Mouse (Mus musculus) large intestine, adult 2 months (tissue): Measurements from ENCODE around the gene Ube2cbp. TPM values are rescaled to one million over a fixed set of nuclear protein-coding genes. Genes with fewer than 3 reads are reported as not detected.

Source experiments
- polyA plus RNA-seq: library from polyadenylated mRNA; depleted of rRNA; stranded (reverse); fragments of >200 nt; gene quantifications from 2 replicates; pipeline ENCODE4 v1.2.3, GENCODE M21; 2012; rRNA removed

Gene Ube2cbp
- polyA plus RNA-seq, 1 experiment = 1.5 TPM

Other genes with a start within 250 kb of the Ube2cbp start
- 8.9 and 14.7 TPM in 2 replicates for gene Dop1a, start 2.2 kb upstream of the Ube2cbp start, polyA plus RNA-seq
- gene Pgm3, start 106.9 kb upstream of the Ube2cbp start, polyA plus RNA-seq = 11.9 and 14.9 TPM in 2 replicates
- 1.3 and 2.0 TPM in 2 replicates for gene Rwdd2a, start 107.0 kb upstream of the Ube2cbp start, polyA plus RNA-seq
- 8.9 and 19.3 TPM in 2 replicates for gene Me1, start 231.0 kb upstream of the Ube2cbp start, polyA plus RNA-seq